Mouse (Mus musculus): ENCODE measurements around the gene Fam234a. TPM values are rescaled to one million over a fixed set of nuclear protein-coding genes. Genes with fewer than 3 reads are reported as not detected.

The Fam234a gene
- polyA plus RNA-seq, 1 experiment from 2014 or later = 44.3 TPM

- no peaks in the 10 kb centered on the region for H3K9me3 ChIP-seq (replicated peaks)
- H3K36me3 ChIP-seq = no peaks in the 10 kb centered on the region
- WGBS = 72% methylated on average over 8 of the region's 8 CpGs
- no peaks in the 10 kb centered on the region for H3K4me1 ChIP-seq (replicated peaks)
- no peak overlapping the region for H3K4me2 ChIP-seq
- H3K27me3 ChIP-seq = no peaks in the 10 kb centered on the region
- no peak overlapping the region for H3K4me3 ChIP-seq
- ATAC-seq (replicated peaks; ENCODE audit: insufficient number of reproducible peaks, insufficient read depth, low FRiP score, low read depth) = no peak
- no peak overlapping the region for H3K27ac ChIP-seq
- H3K9ac ChIP-seq = no peak overlapping the region
Observed at GRCm38 (mm10) chr17:26232863-26233262, 11.2 kb downstream of the Fam234a start.

DNA sequence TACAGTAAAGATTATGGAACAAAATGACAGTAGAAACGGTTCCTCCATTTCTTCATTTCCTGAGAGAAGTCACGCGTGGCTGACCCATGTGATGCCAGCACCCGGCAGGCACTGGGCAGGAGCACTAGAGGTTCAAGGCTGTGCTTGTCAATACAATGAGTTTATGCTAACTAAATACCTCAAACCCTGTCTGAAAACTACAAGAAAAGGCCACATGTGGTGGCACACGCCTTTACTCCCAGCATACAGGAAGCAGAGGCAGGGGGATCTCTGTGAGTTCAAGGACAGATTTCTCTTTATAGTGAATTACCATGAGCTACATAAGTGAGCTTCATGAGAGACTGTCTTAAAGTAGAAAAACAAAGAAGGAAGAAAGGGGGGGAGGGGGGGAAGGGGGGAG, 12.9 kb downstream of the Fam234a start:
- 84% methylated on average over 5 of the region's 5 CpGs for WGBS

GRCm38 (mm10) chr17:26229776-26230175, 14.3 kb downstream of the Fam234a start:
- no peak overlapping the region for H3K4me2 ChIP-seq
- H3K9ac ChIP-seq = no peak overlapping the region
- no peak overlapping the region for H3K4me3 ChIP-seq
- no peak overlapping the region for H3K27ac ChIP-seq
- no peaks in the 10 kb centered on the region for H3K9me3 ChIP-seq (replicated peaks)
- no peaks in the 10 kb centered on the region for H3K27me3 ChIP-seq
- no peak for ATAC-seq (replicated peaks; ENCODE audit: insufficient number of reproducible peaks, insufficient read depth, low FRiP score, low read depth)
- H3K36me3 ChIP-seq = no peaks in the 10 kb centered on the region
- WGBS = 87% methylated on average over 5 of the region's 5 CpGs
- peaks cover 8% of the 10 kb centered on the region for H3K4me1 ChIP-seq (replicated peaks)

More for the DNA sequence above, 12.9 kb downstream of the Fam234a start:
- H3K9ac ChIP-seq = no peak overlapping the region
- no peaks in the 10 kb centered on the region for H3K9me3 ChIP-seq (replicated peaks)
- no peaks in the 10 kb centered on the region for H3K36me3 ChIP-seq
- H3K4me3 ChIP-seq = no peak overlapping the region
- H3K27me3 ChIP-seq = no peaks in the 10 kb centered on the region
- ATAC-seq (replicated peaks; ENCODE audit: insufficient number of reproducible peaks, insufficient read depth, low FRiP score, low read depth) = no peak
- no peaks in the 10 kb centered on the region for H3K4me1 ChIP-seq (replicated peaks)
- H3K4me2 ChIP-seq = no peak overlapping the region
- H3K27ac ChIP-seq = no peak overlapping the region

DNA sequence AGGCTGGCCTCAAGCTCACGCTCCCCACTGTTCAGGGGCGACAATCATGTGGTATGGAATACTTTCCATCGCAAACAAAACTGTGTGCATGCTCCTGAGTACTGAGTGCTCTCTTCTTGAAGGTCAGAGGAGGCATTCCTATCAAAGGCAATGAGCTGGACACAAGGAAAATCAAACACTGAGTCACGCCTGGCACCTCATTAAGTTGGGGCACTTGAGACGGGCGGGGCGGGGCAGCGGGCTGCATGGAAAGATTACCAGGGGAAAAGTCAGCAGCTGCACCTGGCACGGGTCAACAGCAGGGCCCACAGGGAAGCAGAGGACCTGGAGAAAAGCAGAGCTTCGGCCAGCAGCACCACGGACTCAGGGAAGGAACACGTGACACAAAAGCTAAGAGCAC, 18.9 kb downstream of the Fam234a start:
- no peaks in the 10 kb centered on the region for H3K36me3 ChIP-seq

GRCm38 (mm10) chr17:26221508-26221907, 22.5 kb downstream of the Fam234a start:
- H3K4me2 ChIP-seq = no peak overlapping the region
- H3K27me3 ChIP-seq = no peaks in the 10 kb centered on the region
- no peaks in the 10 kb centered on the region for H3K9me3 ChIP-seq (replicated peaks)
- H3K4me1 ChIP-seq (replicated peaks) = peaks cover 8% of the 10 kb centered on the region
- H3K27ac ChIP-seq = no peak overlapping the region
- no peaks in the 10 kb centered on the region; the same call in 1 of the 2 replicates for H3K36me3 ChIP-seq
- no peak overlapping the region for H3K4me3 ChIP-seq
- no peak overlapping the region for H3K9ac ChIP-seq
- 69% methylated on average over 2 of the region's 2 CpGs for WGBS
- no peak for ATAC-seq (replicated peaks; ENCODE audit: insufficient number of reproducible peaks, insufficient read depth, low FRiP score, low read depth)

More for the DNA sequence above, 18.9 kb downstream of the Fam234a start:
- H3K9me3 ChIP-seq (replicated peaks) = no peaks in the 10 kb centered on the region
- H3K4me3 ChIP-seq = no peak overlapping the region
- ATAC-seq (replicated peaks; ENCODE audit: insufficient number of reproducible peaks, insufficient read depth, low FRiP score, low read depth) = no peak
- peaks cover 8% of the 10 kb centered on the region for H3K4me1 ChIP-seq (replicated peaks)
- no peaks in the 10 kb centered on the region for H3K27me3 ChIP-seq
- WGBS = 65% methylated on average over 12 of the region's 12 CpGs
- no peak overlapping the region for H3K9ac ChIP-seq
- H3K27ac ChIP-seq = 0 out of 2 replicates have a peak overlapping the region, but pooled peaks have one; percentile 24
- no peak overlapping the region for H3K4me2 ChIP-seq

DNA sequence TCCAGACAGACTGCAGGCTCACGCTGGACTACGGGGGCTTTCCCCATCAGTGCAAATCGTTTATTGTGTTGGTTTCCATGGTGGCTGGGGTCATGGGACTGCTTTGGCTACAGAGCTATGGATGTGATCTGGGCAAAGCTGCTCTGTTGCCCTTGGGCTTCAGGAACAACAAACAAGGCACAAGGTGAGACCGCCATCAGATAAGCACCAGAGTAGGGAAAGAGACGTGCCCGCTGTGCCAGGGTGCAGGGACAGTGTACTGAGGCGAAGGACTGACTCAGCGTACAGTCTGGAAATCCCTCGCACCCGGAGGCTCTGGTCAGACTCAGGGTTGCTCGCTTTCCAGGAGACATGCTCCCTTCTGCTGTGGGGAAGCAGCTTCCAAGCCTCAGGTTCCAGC, 31.4 kb downstream of the Fam234a start:
- Histone ChIP-seq H3K36me3 (peaks cover 5% of the 10 kb centered on the region; the same call in 1 of the 2 replicates), H3K27ac (no peak overlapping the region), H3K4me2 (no peak overlapping the region), H3K4me1 (replicated peaks) (no peaks in the 10 kb centered on the region), H3K9ac (no peak overlapping the region), H3K27me3 (no peaks in the 10 kb centered on the region), H3K4me3 (no peak overlapping the region), H3K9me3 (replicated peaks) (no peaks in the 10 kb centered on the region)
- 83% methylated on average over 11 of the region's 11 CpGs for WGBS
- ATAC-seq (replicated peaks; ENCODE audit: insufficient number of reproducible peaks, insufficient read depth, low FRiP score, low read depth) = no peak

- WGBS = 87% methylated on average over 7 of the region's 7 CpGs
- H3K4me3 ChIP-seq = no peak overlapping the region
- H3K36me3 ChIP-seq = peaks cover 5% of the 10 kb centered on the region; the same call in 1 of the 2 replicates
- H3K4me1 ChIP-seq (replicated peaks) = no peaks in the 10 kb centered on the region
- H3K4me2 ChIP-seq = no peak overlapping the region
- H3K9ac ChIP-seq = no peak overlapping the region
- no peak for ATAC-seq (replicated peaks; ENCODE audit: insufficient number of reproducible peaks, insufficient read depth, low FRiP score, low read depth)
- H3K27me3 ChIP-seq = no peaks in the 10 kb centered on the region
- H3K27ac ChIP-seq = no peak overlapping the region
- no peaks in the 10 kb centered on the region for H3K9me3 ChIP-seq (replicated peaks)
Observed at GRCm38 (mm10) chr17:26212241-26212640, 31.8 kb downstream of the Fam234a start.

DNA sequence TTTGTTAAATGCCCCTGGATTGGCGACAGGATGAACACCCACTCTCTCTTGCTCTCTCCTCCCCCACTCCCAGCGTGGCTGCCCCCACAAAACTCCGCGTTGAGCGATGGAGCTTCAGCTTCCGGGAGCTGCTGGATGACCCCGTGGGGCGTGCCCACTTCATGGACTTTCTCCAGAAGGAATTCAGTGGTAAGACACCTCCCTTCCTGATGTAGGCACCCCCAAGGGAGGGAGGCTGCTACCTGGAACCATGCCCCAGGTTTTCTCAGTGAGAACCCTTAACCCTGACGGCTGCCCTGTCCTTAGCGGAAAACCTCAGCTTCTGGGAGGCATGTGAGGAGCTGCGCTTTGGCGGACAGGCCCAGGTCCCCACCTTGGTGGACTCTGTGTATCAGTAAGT, 36.4 kb downstream of the Fam234a start, which contains the start of gene Arhgdig:
Gene Arhgdig, minus strand, starts transcription at position 101 of the 400 bp plus-strand sequence.
- Histone ChIP-seq H3K4me2 (no peak within 1 kb of the TSS), H3K4me3 (no peak within 1 kb of the TSS), H3K27ac (no peak within 1 kb of the TSS), H3K4me1 (replicated peaks) (peaks cover 11% of the 10 kb centered on the region), H3K27me3 (peaks cover 23% of the 10 kb centered on the region), H3K9me3 (replicated peaks) (no peaks in the 10 kb centered on the region), H3K9ac (no peak within 1 kb of the TSS), H3K36me3 (no peaks in the 10 kb centered on the region)
- WGBS = 87% methylated on average over 12 of the region's 12 CpGs
- no peak for ATAC-seq (replicated peaks; ENCODE audit: insufficient number of reproducible peaks, insufficient read depth, low FRiP score, low read depth)

DNA sequence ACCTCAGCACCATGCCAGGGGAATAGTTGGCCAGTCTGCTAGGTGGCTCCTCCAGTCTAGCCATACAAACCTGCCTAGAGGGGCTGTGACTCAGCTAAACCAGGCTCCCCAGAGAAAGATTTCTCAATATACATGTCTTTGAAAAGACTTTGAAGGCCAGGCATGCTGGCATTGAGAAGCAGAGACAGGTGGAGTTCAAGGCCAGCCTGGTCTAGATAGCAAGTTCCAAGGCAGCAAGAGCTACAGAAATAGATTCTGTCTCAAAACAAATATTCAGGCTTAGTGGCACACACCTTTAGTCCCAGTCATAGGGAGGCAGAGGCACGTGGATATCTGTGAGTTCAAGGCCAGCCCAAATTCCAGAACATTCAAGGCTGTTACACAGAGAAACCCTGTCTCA, 37.6 kb downstream of the Fam234a start:
- H3K27me3 ChIP-seq = peaks cover 36% of the 10 kb centered on the region
- H3K9me3 ChIP-seq (replicated peaks) = no peaks in the 10 kb centered on the region
- H3K4me1 ChIP-seq (replicated peaks) = peaks cover 15% of the 10 kb centered on the region
- H3K27ac ChIP-seq = no peak overlapping the region
- no peak overlapping the region for H3K4me2 ChIP-seq
- no peak overlapping the region for H3K4me3 ChIP-seq
- no peak for ATAC-seq (replicated peaks; ENCODE audit: insufficient number of reproducible peaks, insufficient read depth, low FRiP score, low read depth)
- H3K9ac ChIP-seq = no peak overlapping the region
- WGBS = 35% methylated on average over 1 of the region's 1 CpGs
- no peaks in the 10 kb centered on the region for H3K36me3 ChIP-seq

GRCm38 (mm10) chr17:26204766-26205165, 39.3 kb downstream of the Fam234a start:
- Histone ChIP-seq H3K4me2 (no peak overlapping the region), H3K27ac (no peak overlapping the region), H3K9ac (no peak overlapping the region), H3K9me3 (replicated peaks) (no peaks in the 10 kb centered on the region), H3K4me1 (replicated peaks) (peaks cover 25% of the 10 kb centered on the region), H3K36me3 (no peaks in the 10 kb centered on the region), H3K27me3 (peaks cover 52% of the 10 kb centered on the region), H3K4me3 (no peak overlapping the region)
- WGBS = 34% methylated on average over 11 of the region's 11 CpGs
- no peak for ATAC-seq (replicated peaks; ENCODE audit: insufficient number of reproducible peaks, insufficient read depth, low FRiP score, low read depth)

- no peaks in the 10 kb centered on the region for H3K9me3 ChIP-seq (replicated peaks)
- H3K4me3 ChIP-seq = peak overlapping the region; percentile 56
- H3K36me3 ChIP-seq = no peaks in the 10 kb centered on the region
- H3K27me3 ChIP-seq = peaks cover 58% of the 10 kb centered on the region
- peak overlapping the region; percentile 42 for H3K9ac ChIP-seq
- ATAC-seq (replicated peaks; ENCODE audit: insufficient number of reproducible peaks, insufficient read depth, low FRiP score, low read depth) = no peak
- no peak overlapping the region for H3K27ac ChIP-seq
- 3% methylated on average over 30 of the region's 30 CpGs for WGBS
- H3K4me1 ChIP-seq (replicated peaks) = peaks cover 25% of the 10 kb centered on the region
- peak overlapping the region; percentile 94 for H3K4me2 ChIP-seq
Observed at GRCm38 (mm10) chr17:26203321-26203811, 40.7 kb downstream of the Fam234a start.

DNA sequence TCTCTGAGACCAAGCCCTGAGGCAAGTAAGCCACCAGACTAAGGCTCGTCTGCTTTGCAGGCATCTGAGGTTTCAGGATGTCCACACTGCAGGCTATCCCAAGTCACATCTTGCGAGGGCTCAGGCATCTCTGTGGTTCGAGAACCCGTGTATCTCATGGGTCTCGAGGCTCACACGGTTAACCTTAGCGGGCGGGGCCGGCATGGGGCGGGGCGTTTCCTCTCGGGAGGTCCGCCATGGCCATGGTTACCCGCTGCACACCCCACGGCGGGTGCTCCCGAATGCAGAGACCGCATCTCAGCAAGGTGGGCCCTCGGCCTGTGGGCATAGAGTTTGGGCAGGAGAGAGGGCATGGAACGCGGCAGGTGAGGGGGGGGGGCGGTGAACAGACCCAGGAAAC, 41.3 kb downstream of the Fam234a start, which contains the start of gene Rgs11:
Gene Rgs11, plus strand, starts transcription at position 215 of the 400 bp plus-strand sequence.
- no peak within 1 kb of the TSS for H3K27ac ChIP-seq
- H3K9ac ChIP-seq = peak within 1 kb of the TSS; percentile 42
- H3K4me3 ChIP-seq = peak within 1 kb of the TSS; percentile 60
- H3K4me1 ChIP-seq (replicated peaks) = peaks cover 25% of the 10 kb centered on the region
- no peak; the same call in 1 of the 2 replicates for ATAC-seq (replicated peaks; ENCODE audit: insufficient number of reproducible peaks, insufficient read depth, low FRiP score, low read depth)
- peaks cover 58% of the 10 kb centered on the region for H3K27me3 ChIP-seq
- peak within 1 kb of the TSS; percentile 99 for H3K4me2 ChIP-seq
- no peaks in the 10 kb centered on the region for H3K36me3 ChIP-seq
- H3K9me3 ChIP-seq (replicated peaks) = no peaks in the 10 kb centered on the region
- 2% methylated on average over 22 of the region's 22 CpGs for WGBS
